Mouse (Mus musculus) kidney, adult 2 months (tissue): ENCODE measurements at regions not wholly inside any gene's neighbourhood (a gene's known extent, or its start where the extent isn't known, plus 50 kb on each side); places are given as distances from the start of the nearest gene placed in this dataset.

Experiments
- CTCF ChIP-seq: fragments of 200-500 bp; conservative IDR thresholded peaks from 2 replicates; pipeline ENCODE4 v1.5.1; 2011; ENCODE audit warnings: low read depth, mild to moderate bottlenecking, control low read depth, low read length, moderate library complexity, mixed read lengths; ENCODE audit not compliant: insufficient read depth, insufficient read length
- POLR2A ChIP-seq: fragments of 200-500 bp; IDR thresholded peaks from one replicate; pipeline ENCODE4 v1.6.1; 2011; ENCODE audit warnings: low read depth, low read length, control low read depth

- no peak for TF ChIP-seq CTCF
- no peak for TF ChIP-seq POLR2A
Measured at GRCm38 (mm10) chr19:30425627-30426026, 123.8 kb downstream of the Dkk1 start.
